Mouse (Mus musculus) embryonic facial prominence, embryonic 15.5 days (tissue): ENCODE results near the gene Prkd3. TPM values are rescaled to one million over a fixed set of nuclear protein-coding genes. Genes with fewer than 3 reads are reported as not detected.

Source experiments
- ATAC-seq: fragments of 200-750 bp; cut with Nextera tagmentation; 2 replicates; pipeline ENCODE4 v1.8.0; 2017; ENCODE audit warnings: low read depth, moderate TSS enrichment; ENCODE audit not compliant: insufficient number of reproducible peaks, low FRiP score, low TSS enrichment
- H3K27ac ChIP-seq: fragments of 300-500 bp; sonication (generic); replicated peaks from 2 replicates; pipeline ENCODE4 v1.5.1; 2015; ENCODE audit warnings: mild to moderate bottlenecking, inconsistent platforms
- H3K27me3 ChIP-seq: fragments of 300-500 bp; sonication (generic); 2 replicates; pipeline ENCODE4 v1.6.1; 2015; ENCODE audit warnings: inconsistent platforms
- H3K36me3 ChIP-seq: fragments of 300-500 bp; sonication (generic); 2 replicates; pipeline ENCODE4 v1.6.1; 2015; ENCODE audit warnings: mild to moderate bottlenecking, inconsistent platforms
- H3K4me1 ChIP-seq: fragments of 300-500 bp; sonication (generic); 2 replicates; pipeline ENCODE4 v1.6.1; 2015; ENCODE audit warnings: inconsistent platforms
- H3K4me2 ChIP-seq: fragments of 300-500 bp; sonication (generic); replicated peaks from 2 replicates; pipeline ENCODE4 v1.6.1; 2015; ENCODE audit warnings: mild to moderate bottlenecking, inconsistent platforms
- H3K4me3 ChIP-seq: fragments of 300-500 bp; sonication (generic); replicated peaks from 2 replicates; pipeline ENCODE4 v1.5.1; 2015; ENCODE audit warnings: mild to moderate bottlenecking, inconsistent platforms
- H3K9ac ChIP-seq: fragments of 300-500 bp; sonication (generic); 2 replicates; pipeline ENCODE4 v1.6.1; 2015; ENCODE audit warnings: inconsistent platforms
- H3K9me3 ChIP-seq: fragments of 300-500 bp; sonication (generic); replicated peaks from 2 replicates; pipeline ENCODE4 v1.6.1; 2016; ENCODE audit warnings: inconsistent platforms
- WGBS: fragments of 180-500 bp; shearing (Covaris S2); methylation state at CpG from one replicate; pipeline ENCODE4 v1.1.7; 2015; 5-methylcytosine and 5-hydroxymethylcytosine counted together
- polyA plus RNA-seq: library from polyadenylated mRNA; unstranded; fragments of >200 nt; fragmentation: Nextera tagmentation; extraction: Ambion mirVana; gene quantifications from 2 replicates; pipeline ENCODE4 v1.2.1, GENCODE M21; 2015

Gene Prkd3
- polyA plus RNA-seq, 1 experiment from 2014 or later: 34.4 TPM

GRCm38 (mm10) chr17:78999745-79000270 is 20.8 kb downstream of the Prkd3 start:
- Histone ChIP-seq H3K36me3 (no peaks in the 10 kb centered on the region), H3K4me3 (no peak overlapping the region), H3K4me1 (no peaks in the 10 kb centered on the region), H3K4me2 (no peak overlapping the region), H3K9me3 (no peaks in the 10 kb centered on the region), H3K9ac (no peak overlapping the region), H3K27ac (no peak overlapping the region), H3K27me3 (no peaks in the 10 kb centered on the region)
- ATAC-seq: no peak
- WGBS: 88% methylated on average over 4 of the region's 4 CpGs

GRCm38 (mm10) chr17:78999189-78999588 is 21.4 kb downstream of the Prkd3 start:
- no peak for ATAC-seq

GRCm38 (mm10) chr17:78998130-78998529 is 22.5 kb downstream of the Prkd3 start:
- Histone ChIP-seq H3K27me3 (no peaks in the 10 kb centered on the region), H3K4me3 (no peak overlapping the region), H3K4me1 (no peaks in the 10 kb centered on the region), H3K9me3 (no peaks in the 10 kb centered on the region), H3K36me3 (no peaks in the 10 kb centered on the region), H3K4me2 (no peak overlapping the region), H3K9ac (no peak overlapping the region), H3K27ac (no peak overlapping the region)
- WGBS: 82% methylated on average over 2 of the region's 2 CpGs
- no peak for ATAC-seq

More at GRCm38 (mm10) chr17:78999189-78999588, 21.4 kb downstream of the Prkd3 start:
- Histone ChIP-seq H3K4me1 (no peaks in the 10 kb centered on the region), H3K4me3 (no peak overlapping the region), H3K27ac (no peak overlapping the region), H3K36me3 (no peaks in the 10 kb centered on the region), H3K27me3 (no peaks in the 10 kb centered on the region), H3K4me2 (no peak overlapping the region), H3K9ac (no peak overlapping the region), H3K9me3 (no peaks in the 10 kb centered on the region)
- 91% methylated on average over 3 of the region's 3 CpGs for WGBS

GRCm38 (mm10) chr17:78994931-78995820 is 25.4 kb downstream of the Prkd3 start:
- H3K4me2 ChIP-seq: no peak overlapping the region
- no peaks in the 10 kb centered on the region for H3K9me3 ChIP-seq
- no peaks in the 10 kb centered on the region for H3K27me3 ChIP-seq
- H3K9ac ChIP-seq: no peak overlapping the region
- ATAC-seq: no peak
- H3K27ac ChIP-seq: no peak overlapping the region
- no peaks in the 10 kb centered on the region for H3K36me3 ChIP-seq
- no peaks in the 10 kb centered on the region for H3K4me1 ChIP-seq
- WGBS: 68% methylated on average over 9 of the region's 9 CpGs
- no peak overlapping the region for H3K4me3 ChIP-seq

- Histone ChIP-seq H3K4me2 (no peak overlapping the region), H3K27me3 (no peaks in the 10 kb centered on the region), H3K9ac (no peak overlapping the region), H3K36me3 (no peaks in the 10 kb centered on the region), H3K9me3 (no peaks in the 10 kb centered on the region), H3K27ac (no peak overlapping the region), H3K4me3 (no peak overlapping the region), H3K4me1 (no peaks in the 10 kb centered on the region)
- no peak for ATAC-seq
- 73% methylated on average over 8 of the region's 8 CpGs for WGBS
Observed at GRCm38 (mm10) chr17:78994382-78994781, 26.2 kb downstream of the Prkd3 start.

- Histone ChIP-seq H3K36me3 (no peaks in the 10 kb centered on the region), H3K4me3 (no peak overlapping the region), H3K9ac (no peak overlapping the region), H3K27me3 (no peaks in the 10 kb centered on the region), H3K9me3 (no peaks in the 10 kb centered on the region), H3K4me2 (no peak overlapping the region), H3K4me1 (no peaks in the 10 kb centered on the region), H3K27ac (no peak overlapping the region)
- 60% methylated on average over 2 of the region's 2 CpGs for WGBS
- no peak for ATAC-seq
Observed at GRCm38 (mm10) chr17:78993670-78994069, 26.9 kb downstream of the Prkd3 start.

- no peak overlapping the region for H3K4me2 ChIP-seq
- no peaks in the 10 kb centered on the region for H3K36me3 ChIP-seq
- H3K4me1 ChIP-seq: no peaks in the 10 kb centered on the region
- ATAC-seq: no peak
- no peaks in the 10 kb centered on the region for H3K9me3 ChIP-seq
- H3K27ac ChIP-seq: no peak overlapping the region
- no peak overlapping the region for H3K9ac ChIP-seq
- WGBS: 61% methylated on average over 9 of the region's 9 CpGs
- no peaks in the 10 kb centered on the region for H3K27me3 ChIP-seq
- H3K4me3 ChIP-seq: no peak overlapping the region
Observed at GRCm38 (mm10) chr17:78992303-78993027, 28.2 kb downstream of the Prkd3 start.

- 95% methylated on average over 2 of the region's 2 CpGs for WGBS
- no peak for ATAC-seq
- Histone ChIP-seq H3K9me3 (no peaks in the 10 kb centered on the region), H3K4me1 (no peaks in the 10 kb centered on the region), H3K9ac (no peak overlapping the region), H3K4me2 (no peak overlapping the region), H3K36me3 (no peaks in the 10 kb centered on the region), H3K4me3 (no peak overlapping the region), H3K27me3 (no peaks in the 10 kb centered on the region), H3K27ac (no peak overlapping the region)
Observed at GRCm38 (mm10) chr17:78991549-78991948, 29.1 kb downstream of the Prkd3 start.

- Histone ChIP-seq H3K27ac (no peak overlapping the region), H3K9me3 (no peaks in the 10 kb centered on the region), H3K4me1 (no peaks in the 10 kb centered on the region), H3K4me2 (no peak overlapping the region), H3K36me3 (0 out of 2 replicates have a peak, but pooled peaks cover 6% of the 10 kb centered on the region), H3K9ac (no peak overlapping the region), H3K4me3 (no peak overlapping the region), H3K27me3 (no peaks in the 10 kb centered on the region)
- WGBS: 70% methylated on average over 8 of the region's 8 CpGs
- no peak for ATAC-seq
Observed at GRCm38 (mm10) chr17:78989015-78989414, 31.6 kb downstream of the Prkd3 start.

- ATAC-seq: no peak
- no peaks in the 10 kb centered on the region for H3K27me3 ChIP-seq
- peaks cover 32% of the 10 kb centered on the region; the same call in 1 of the 2 replicates for H3K36me3 ChIP-seq
- H3K4me3 ChIP-seq: no peak overlapping the region
- H3K4me1 ChIP-seq: no peaks in the 10 kb centered on the region
- WGBS: 90% methylated on average over 3 of the region's 3 CpGs
- H3K4me2 ChIP-seq: no peak overlapping the region
- H3K9ac ChIP-seq: no peak overlapping the region
- no peak overlapping the region for H3K27ac ChIP-seq
- H3K9me3 ChIP-seq: no peaks in the 10 kb centered on the region
Observed at GRCm38 (mm10) chr17:78983736-78984135, 36.9 kb downstream of the Prkd3 start.

- Histone ChIP-seq H3K9me3 (no peaks in the 10 kb centered on the region), H3K4me3 (no peak overlapping the region), H3K36me3 (peaks cover 32% of the 10 kb centered on the region; the same call in 1 of the 2 replicates), H3K27ac (no peak overlapping the region), H3K9ac (no peak overlapping the region), H3K27me3 (no peaks in the 10 kb centered on the region), H3K4me1 (no peaks in the 10 kb centered on the region), H3K4me2 (no peak overlapping the region)
- ATAC-seq: no peak
- WGBS: 88% methylated on average over 8 of the region's 8 CpGs
Observed at GRCm38 (mm10) chr17:78983166-78983565, 37.5 kb downstream of the Prkd3 start.
